Mouse (Mus musculus): Measurements from ENCODE around the gene Apol7a. TPM values are rescaled to one million over a fixed set of nuclear protein-coding genes. Genes with fewer than 3 reads are reported as not detected.

Apol7a gene
- total RNA-seq, 2 experiments from 2014 or later = not detected

DNA sequence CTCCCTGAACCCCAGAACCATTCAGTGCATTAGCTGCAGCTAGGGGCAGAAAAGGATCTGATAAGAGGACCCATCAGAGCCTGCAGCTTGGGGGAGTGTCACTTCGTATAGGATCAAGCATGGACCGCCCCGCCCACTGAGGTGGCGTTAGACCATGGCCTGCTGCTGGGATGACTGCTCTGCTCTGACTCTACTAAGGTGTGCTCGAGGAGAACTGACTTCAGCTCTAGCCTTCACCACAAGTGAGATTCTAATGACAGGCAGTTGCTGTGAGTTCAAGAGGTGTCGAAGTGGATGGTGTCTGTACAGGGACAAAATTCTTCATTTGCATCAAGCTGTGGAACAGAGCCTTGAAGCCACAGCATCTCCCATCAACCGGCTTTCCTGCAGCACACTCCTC lies 46.0 kb downstream of the Apol7a start:
- ATAC-seq (replicated peaks; ENCODE audit: poor library complexity, severe bottlenecking) = no peak

GRCm38 (mm10) chr15:77350117-77350516 lies 48.8 kb downstream of the Apol7a start:
- ATAC-seq (replicated peaks; ENCODE audit: poor library complexity, severe bottlenecking) = no peak

DNA sequence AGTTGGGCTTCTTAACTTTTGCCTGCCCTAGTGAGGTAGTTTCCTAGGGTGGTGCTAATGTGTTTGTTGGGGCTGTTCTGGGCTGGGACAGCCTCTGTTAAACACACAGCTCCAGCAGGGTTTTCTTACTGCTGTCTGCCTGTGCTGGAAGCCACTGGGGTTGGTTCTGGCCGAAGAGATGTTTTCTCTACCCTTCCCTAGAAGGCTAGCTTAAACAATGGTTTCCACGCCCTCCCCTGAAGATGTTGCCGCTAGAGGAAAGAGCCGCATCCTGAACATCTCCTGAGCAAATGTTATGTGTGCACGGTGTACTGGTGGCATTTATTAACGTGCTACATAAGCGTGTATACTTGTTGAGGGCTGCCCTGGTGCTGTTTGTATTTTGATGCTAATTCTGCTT lies 50.8 kb downstream of the Apol7a start:
- ATAC-seq (replicated peaks; ENCODE audit: poor library complexity, severe bottlenecking) = no peak

DNA sequence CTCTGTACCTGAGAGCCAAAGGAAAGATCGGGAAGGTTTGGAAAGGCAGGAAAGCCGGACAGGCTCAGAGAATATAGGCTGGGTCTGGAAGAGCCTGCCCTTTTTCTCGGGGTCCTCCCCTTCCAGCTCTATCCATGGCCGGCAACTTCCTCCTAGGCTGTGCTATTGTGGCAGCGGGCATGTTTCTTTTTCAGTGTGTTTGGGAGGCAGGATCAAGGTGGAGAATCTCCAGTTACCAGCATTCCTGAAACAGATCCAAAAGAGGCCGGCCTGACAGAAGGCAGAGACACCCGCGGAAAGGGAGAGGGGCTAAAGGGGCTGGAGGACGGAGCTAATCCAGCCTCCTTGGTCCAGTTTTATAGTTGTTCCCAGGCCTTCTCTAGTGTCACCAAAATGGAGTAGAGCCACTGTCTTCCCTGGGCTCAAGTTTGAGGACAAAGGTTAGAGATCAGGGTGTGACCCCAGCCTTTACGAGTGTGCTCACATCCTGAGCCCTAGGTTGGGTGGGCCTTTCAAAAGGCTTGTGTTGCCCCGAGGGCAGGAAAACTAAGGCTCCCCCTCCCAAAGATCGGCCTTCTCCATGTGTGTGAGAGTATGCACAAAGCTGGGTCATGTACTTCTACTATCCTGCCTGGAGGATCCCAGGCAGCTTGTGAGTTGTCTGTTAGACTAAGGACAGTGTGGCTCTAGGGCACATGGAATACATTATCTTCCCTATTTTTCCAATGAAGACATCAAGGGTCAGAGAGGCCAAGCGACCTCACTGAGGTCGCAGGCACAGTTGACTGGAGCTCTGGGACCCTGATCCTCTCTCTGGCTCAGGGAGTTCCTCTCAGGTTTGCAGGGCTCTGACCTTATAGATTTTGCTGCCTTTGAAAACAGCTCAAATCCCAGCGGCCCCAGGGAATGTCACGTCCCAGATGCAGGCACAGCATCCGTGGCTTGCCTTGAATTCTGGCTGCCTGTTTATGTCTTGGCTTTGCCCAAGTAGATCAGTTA lies 54.5 kb downstream of the Apol7a start:
- ATAC-seq (replicated peaks; ENCODE audit: poor library complexity, severe bottlenecking) = no peak

- ATAC-seq (replicated peaks; ENCODE audit: poor library complexity, severe bottlenecking) = peak; percentile 73
These were observed 55.3 kb downstream of the Apol7a start for GRCm38 (mm10) chr15:77343527-77344091.

- ATAC-seq (replicated peaks; ENCODE audit: poor library complexity, severe bottlenecking) = no peak
These were observed 55.9 kb downstream of the Apol7a start for GRCm38 (mm10) chr15:77342962-77343526.

DNA sequence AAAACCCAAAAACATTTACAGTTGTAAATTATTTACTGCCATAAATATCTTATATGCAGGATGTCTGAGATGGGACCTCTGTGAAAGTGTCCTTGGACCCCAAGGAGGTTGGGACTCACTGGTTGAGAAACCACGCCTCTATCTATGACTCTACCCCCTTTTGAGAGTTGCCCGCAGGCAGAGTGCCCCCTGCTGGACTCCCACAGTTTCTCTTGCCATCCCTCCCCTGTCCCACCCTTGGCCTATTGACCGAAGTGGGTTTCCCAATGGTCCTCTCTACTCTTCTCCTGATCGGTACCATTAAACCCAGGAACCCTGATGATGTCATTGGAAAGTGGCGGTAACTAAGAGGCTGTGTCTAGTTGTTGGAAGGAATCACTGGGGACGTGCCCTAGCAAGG lies 56.9 kb downstream of the Apol7a start:
- ATAC-seq (replicated peaks; ENCODE audit: poor library complexity, severe bottlenecking) = no peak

- no peak for ATAC-seq (replicated peaks; ENCODE audit: poor library complexity, severe bottlenecking)
These were observed 58.3 kb downstream of the Apol7a start for GRCm38 (mm10) chr15:77340581-77340980.

DNA sequence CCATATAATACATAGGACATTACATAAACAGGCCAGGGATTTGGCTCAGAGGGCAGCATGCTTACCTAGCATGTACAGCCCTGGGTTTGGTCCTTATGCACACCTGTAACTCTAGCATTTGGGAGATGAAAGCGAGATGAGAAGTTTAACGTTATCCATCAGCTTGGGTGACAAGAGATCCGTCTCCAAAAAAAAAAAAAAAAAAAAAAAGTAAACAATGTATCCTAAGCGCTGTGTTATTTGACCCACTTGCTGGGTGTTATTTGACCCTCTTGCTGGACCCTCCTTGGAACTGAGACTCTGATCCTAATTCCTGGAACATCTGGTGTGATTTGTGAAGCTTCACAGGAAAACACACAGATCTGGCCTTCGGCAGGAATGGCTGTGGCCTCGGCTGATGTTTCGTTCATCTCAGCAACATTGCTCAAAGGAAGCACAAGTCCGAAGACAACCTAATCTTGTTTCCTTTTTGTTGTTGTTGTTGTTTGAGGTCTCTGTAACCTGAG lies 59.9 kb downstream of the Apol7a start:
- ATAC-seq (replicated peaks; ENCODE audit: poor library complexity, severe bottlenecking) = no peak

DNA sequence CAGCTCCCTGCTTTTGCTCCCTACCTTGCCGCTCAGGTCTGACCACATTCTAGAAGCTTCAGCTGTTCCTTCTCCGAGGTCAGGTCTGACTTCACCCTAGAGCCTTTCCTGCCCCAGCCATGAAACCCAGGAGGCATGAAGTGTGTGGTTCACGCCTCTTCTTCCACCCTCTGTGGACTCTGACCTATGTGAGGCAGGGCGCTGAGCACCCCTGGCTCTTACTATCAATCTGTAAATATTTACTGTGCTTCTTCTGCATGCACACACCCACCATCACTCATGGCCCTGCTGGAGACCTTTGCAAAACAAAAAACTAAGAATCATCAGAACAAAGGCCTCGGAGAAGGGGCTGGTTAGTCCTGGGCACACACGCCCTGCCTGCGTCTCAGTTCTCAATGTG lies 60.5 kb downstream of the Apol7a start:
- no peak for ATAC-seq (replicated peaks; ENCODE audit: poor library complexity, severe bottlenecking)

Other genes starting within 250 kb of the Apol7a start
- 0.19 and 0.24 TPM in 2 replicates for gene Rbfox2, start 92.1 kb downstream of the Apol7a start, total RNA-seq (2014; fragmentation: Nextera tagmentation)
- gene Rbfox2, start 92.1 kb downstream of the Apol7a start, total RNA-seq (2017) = 2.8 and 3.6 TPM in 2 replicates
- gene Apol9a, start 12.0 kb upstream of the Apol7a start, total RNA-seq (2014; fragmentation: Nextera tagmentation) = not detected in 2 replicates
- not detected in 2 replicates for gene Apol9a, start 12.0 kb upstream of the Apol7a start, total RNA-seq (2017)
- gene Apol7b, start 48.4 kb upstream of the Apol7a start, total RNA-seq (2014; fragmentation: Nextera tagmentation) = not detected in 2 replicates
- gene Apol7b, start 48.4 kb upstream of the Apol7a start, total RNA-seq (2017) = not detected in 2 replicates
- not detected in 2 replicates for gene Apol10a, start 77.9 kb upstream of the Apol7a start, total RNA-seq (2014; fragmentation: Nextera tagmentation)
- not detected in 2 replicates for gene Apol10a, start 77.9 kb upstream of the Apol7a start, total RNA-seq (2017)
- gene Apol11a, start 109.2 kb upstream of the Apol7a start, total RNA-seq (2014; fragmentation: Nextera tagmentation) = not detected in 2 replicates
- gene Apol11a, start 109.2 kb upstream of the Apol7a start, total RNA-seq (2017) = not detected in 2 replicates
- not detected in 2 replicates for gene Apol7c, start 134.2 kb upstream of the Apol7a start, total RNA-seq (2014; fragmentation: Nextera tagmentation)
- 0.57 TPM in 1 of 2 replicates, not detected in the other for gene Apol7c, start 134.2 kb upstream of the Apol7a start, total RNA-seq (2017)
- gene 1700025B11Rik, start 162.8 kb upstream of the Apol7a start, total RNA-seq (2014; fragmentation: Nextera tagmentation) = not detected in 2 replicates
- not detected in 2 replicates for gene 1700025B11Rik, start 162.8 kb upstream of the Apol7a start, total RNA-seq (2017)
- gene Apol10b, start 197.0 kb upstream of the Apol7a start, total RNA-seq (2014; fragmentation: Nextera tagmentation) = not detected in 2 replicates
- gene Apol10b, start 197.0 kb upstream of the Apol7a start, total RNA-seq (2017) = not detected in 2 replicates
- gene Gm36245, start 200.1 kb upstream of the Apol7a start, total RNA-seq (2014; fragmentation: Nextera tagmentation) = not detected in 2 replicates
- gene Gm36245, start 200.1 kb upstream of the Apol7a start, total RNA-seq (2017) = not detected in 2 replicates
- gene Apol11b, start 244.2 kb upstream of the Apol7a start, total RNA-seq (2014; fragmentation: Nextera tagmentation) = not detected in 2 replicates
- gene Apol11b, start 244.2 kb upstream of the Apol7a start, total RNA-seq (2017) = not detected in 2 replicates

Measured in granulocyte monocyte progenitor cell, adult 5-6 weeks (primary cell).